Mouse (Mus musculus) CH12.LX (cell line): ENCODE data around the gene Ak3.

Experiments used
- CHD2 ChIP-seq: IDR thresholded peaks from 2 replicates; pipeline ENCODE4 v1.6.1; 2011; ENCODE audit warnings: low read length, improper control_type of control experiment
- CTCF ChIP-seq, 2 experiments: IDR thresholded peaks in 1 of 2; conservative IDR thresholded peaks in 1 of 2; 2 replicates each; pipeline ENCODE4 v1.5.1; 2011 to 2012; ENCODE audit warnings: low read depth in 2 of 2, low read length in 2 of 2, improper control_type of control experiment in 1 of 2, inconsistent platforms in 1 of 2, mild to moderate bottlenecking in 1 of 2, moderate library complexity in 1 of 2
- ETS1 ChIP-seq: conservative IDR thresholded peaks from 2 replicates; pipeline ENCODE4 v1.6.1; 2012; ENCODE audit warnings: low read depth, mild to moderate bottlenecking, inconsistent platforms, low read length, improper control_type of control experiment, moderate library complexity
- MAX ChIP-seq: IDR thresholded peaks from 2 replicates; pipeline ENCODE4 v1.6.1; 2011; ENCODE audit warnings: low read length, improper control_type of control experiment
- MAZ ChIP-seq: IDR thresholded peaks from 2 replicates; pipeline ENCODE4 v1.6.1; 2012; ENCODE audit warnings: low read depth, mild to moderate bottlenecking, inconsistent platforms, low read length, improper control_type of control experiment, moderate library complexity
- POLR2A ChIP-seq: IDR thresholded peaks from 2 replicates; pipeline ENCODE4 v1.6.1; 2011; ENCODE audit warnings: low read depth, mild to moderate bottlenecking, improper control_type of control experiment, low read length
- SMC3 ChIP-seq: IDR thresholded peaks from 2 replicates; pipeline ENCODE4 v1.6.1; 2011; ENCODE audit warnings: low read depth, low read length, improper control_type of control experiment

DNA sequence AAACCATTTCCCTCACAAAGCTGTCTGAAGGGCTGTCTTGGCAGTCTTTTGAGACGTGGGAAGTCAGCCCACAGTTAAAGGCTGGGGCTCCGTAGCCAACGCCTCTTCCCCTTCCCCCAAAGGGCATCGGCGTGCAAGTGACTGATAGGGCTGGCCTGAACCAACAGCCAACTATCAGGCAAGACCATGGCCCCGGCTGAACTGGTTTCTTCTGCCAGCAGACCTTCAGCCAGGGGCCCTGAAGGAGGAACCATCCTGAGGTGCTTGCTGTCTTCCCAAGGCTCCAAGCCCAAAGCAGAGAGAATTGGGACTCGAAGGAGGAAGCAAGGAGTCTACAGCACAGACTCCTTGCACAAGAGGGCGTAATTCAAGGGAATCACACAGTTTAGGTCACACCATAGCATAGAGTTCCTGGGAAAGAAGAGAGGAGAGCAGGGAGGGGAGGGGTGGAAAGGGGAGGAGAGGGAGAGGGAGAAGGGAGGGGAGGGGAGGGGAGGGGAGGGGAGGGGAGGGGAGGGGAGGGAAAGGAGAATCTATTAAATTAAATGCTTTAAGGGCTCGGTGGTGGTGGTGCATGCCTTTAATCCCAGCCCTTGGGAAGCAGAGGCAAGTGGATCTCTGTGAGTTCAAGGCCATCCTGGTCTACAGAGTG lies 16.8 kb upstream of the Ak3 start:
- TF ChIP-seq POLR2A (no peak), SMC3 (no peak), CTCF (conservative IDR thresholded peaks at IDR 0.05 in 1 of 2, IDR thresholded peaks at IDR 0.05 in 1 of 2; ENCODE audit: low read depth in 2 of 2, low read length in 2 of 2) (no peak), ETS1 (no peak), MAZ (no peak), MAX (no peak), CHD2 (no peak)
